Mouse (Mus musculus) hindbrain, embryonic 15.5 days (tissue): Measurements from ENCODE around the gene Hmga1. TPM values are rescaled to one million over a fixed set of nuclear protein-coding genes. Genes with fewer than 3 reads are reported as not detected.
A peak's percentile ranks its signal among the peaks of the same experiment; 100 is the strongest.

Source experiments
- ATAC-seq: fragments of 200-750 bp; cut with Nextera tagmentation; 2 replicates; pipeline ENCODE4 v1.8.0; 2017; ENCODE audit warnings: low read depth, moderate number of reproducible peaks, moderate TSS enrichment; ENCODE audit not compliant: low FRiP score
- H3K27ac ChIP-seq: fragments of 300-500 bp; sonication (generic); replicated peaks from 2 replicates; pipeline ENCODE4 v1.5.1; 2015; ENCODE audit warnings: mild to moderate bottlenecking, inconsistent platforms
- H3K27me3 ChIP-seq: fragments of 300-500 bp; sonication (generic); 2 replicates; pipeline ENCODE4 v1.6.1; 2015; ENCODE audit warnings: control low read depth, inconsistent platforms
- H3K36me3 ChIP-seq: fragments of 300-500 bp; sonication (generic); 2 replicates; pipeline ENCODE4 v1.6.1; 2015; ENCODE audit warnings: control low read depth, inconsistent platforms
- H3K4me1 ChIP-seq: fragments of 300-500 bp; sonication (generic); replicated peaks from 2 replicates; pipeline ENCODE4 v1.6.1; 2015; ENCODE audit warnings: control low read depth, inconsistent platforms
- H3K4me2 ChIP-seq: fragments of 300-500 bp; sonication (generic); 2 replicates; pipeline ENCODE4 v1.6.1; 2015; ENCODE audit warnings: moderate library complexity, mild to moderate bottlenecking, inconsistent platforms
- H3K4me3 ChIP-seq: fragments of 300-500 bp; sonication (generic); 2 replicates; pipeline ENCODE4 v1.5.1; 2015; ENCODE audit warnings: mild to moderate bottlenecking, inconsistent platforms
- H3K9ac ChIP-seq: fragments of 300-500 bp; sonication (generic); 2 replicates; pipeline ENCODE4 v1.6.1; 2015; ENCODE audit warnings: inconsistent platforms
- H3K9me3 ChIP-seq: fragments of 300-500 bp; sonication (generic); 2 replicates; pipeline ENCODE4 v1.6.1; 2016; ENCODE audit warnings: control low read depth, inconsistent platforms
- whole genome bisulfite sequencing: fragments of 180-500 bp; shearing (Covaris S2); methylation state at CpG from one replicate; pipeline ENCODE4 v1.1.7; 2015; 5-methylcytosine and 5-hydroxymethylcytosine counted together
- polyA plus RNA-seq: library from polyadenylated mRNA; unstranded; fragments of >200 nt; fragmentation: Nextera tagmentation; extraction: Ambion mirVana; gene quantifications from 2 replicates; pipeline ENCODE4 v1.2.1, GENCODE M21; 2015

Hmga1 gene
- polyA plus RNA-seq, 1 experiment from 2014 or later, result 149 TPM

DNA sequence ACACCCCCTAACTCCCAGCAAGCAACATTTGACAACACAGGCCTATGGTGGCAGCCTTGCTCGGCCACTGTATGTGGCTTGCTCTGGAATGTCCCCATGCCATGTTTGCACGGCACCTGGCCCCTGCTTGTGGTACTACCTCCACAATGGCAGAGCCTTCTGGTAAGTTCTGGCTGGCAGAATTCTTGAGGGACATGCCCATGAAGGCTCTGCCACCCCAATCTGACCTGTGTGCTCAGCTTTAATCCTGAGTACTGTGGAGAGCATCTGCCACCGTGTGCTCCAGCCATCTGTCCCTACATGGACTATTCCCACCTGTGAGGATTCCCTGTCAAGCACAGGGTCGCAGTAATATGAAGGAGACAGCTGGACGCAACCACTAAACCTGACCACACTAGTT, 44.6 kb downstream of the Hmga1 start:
- no peak overlapping the region for H3K4me2 ChIP-seq
- 68% methylated on average over 5 of the region's 5 CpGs for WGBS

DNA sequence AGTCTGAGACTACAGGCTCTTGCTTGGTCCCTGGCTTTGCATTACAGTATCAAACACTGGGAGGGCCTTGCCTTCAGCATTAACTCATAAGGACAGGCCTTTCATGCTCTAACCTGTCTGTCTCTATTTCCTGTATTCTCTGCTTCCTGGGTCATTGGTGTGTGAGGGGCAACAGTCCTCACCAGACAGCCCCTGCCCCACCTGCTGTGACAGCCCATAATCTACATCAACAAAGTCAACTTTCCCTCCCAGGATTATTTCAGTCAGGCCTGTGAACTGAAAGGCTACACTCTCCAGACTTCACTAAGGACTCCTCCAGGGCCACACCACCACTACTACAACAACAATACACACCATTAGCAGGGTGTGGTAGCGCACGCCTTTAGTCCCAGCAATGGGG, 46.7 kb downstream of the Hmga1 start:
- Histone ChIP-seq H3K27ac (0 out of 2 replicates have a peak overlapping the region, but pooled peaks have one; percentile 15), H3K27me3 (no peaks in the 10 kb centered on the region), H3K4me1 (peaks cover 60% of the 10 kb centered on the region), H3K4me3 (no peak overlapping the region), H3K9me3 (no peaks in the 10 kb centered on the region), H3K4me2 (no peak overlapping the region), H3K36me3 (no peaks in the 10 kb centered on the region), H3K9ac (no peak overlapping the region)
- 84% methylated on average over 2 of the region's 2 CpGs for WGBS
- ATAC-seq, result no peak

More for the DNA sequence above, 44.6 kb downstream of the Hmga1 start:
- Histone ChIP-seq H3K4me3 (no peak overlapping the region), H3K9me3 (no peaks in the 10 kb centered on the region), H3K4me1 (peaks cover 56% of the 10 kb centered on the region), H3K36me3 (0 out of 2 replicates have a peak, but pooled peaks cover 6% of the 10 kb centered on the region), H3K27me3 (no peaks in the 10 kb centered on the region), H3K9ac (0 out of 2 replicates have a peak overlapping the region, but pooled peaks have one; percentile 2), H3K27ac (0 out of 2 replicates have a peak overlapping the region, but pooled peaks have one; percentile 10)
- ATAC-seq, result 0 out of 2 replicates have a peak, but pooled peaks have one; percentile 29

DNA sequence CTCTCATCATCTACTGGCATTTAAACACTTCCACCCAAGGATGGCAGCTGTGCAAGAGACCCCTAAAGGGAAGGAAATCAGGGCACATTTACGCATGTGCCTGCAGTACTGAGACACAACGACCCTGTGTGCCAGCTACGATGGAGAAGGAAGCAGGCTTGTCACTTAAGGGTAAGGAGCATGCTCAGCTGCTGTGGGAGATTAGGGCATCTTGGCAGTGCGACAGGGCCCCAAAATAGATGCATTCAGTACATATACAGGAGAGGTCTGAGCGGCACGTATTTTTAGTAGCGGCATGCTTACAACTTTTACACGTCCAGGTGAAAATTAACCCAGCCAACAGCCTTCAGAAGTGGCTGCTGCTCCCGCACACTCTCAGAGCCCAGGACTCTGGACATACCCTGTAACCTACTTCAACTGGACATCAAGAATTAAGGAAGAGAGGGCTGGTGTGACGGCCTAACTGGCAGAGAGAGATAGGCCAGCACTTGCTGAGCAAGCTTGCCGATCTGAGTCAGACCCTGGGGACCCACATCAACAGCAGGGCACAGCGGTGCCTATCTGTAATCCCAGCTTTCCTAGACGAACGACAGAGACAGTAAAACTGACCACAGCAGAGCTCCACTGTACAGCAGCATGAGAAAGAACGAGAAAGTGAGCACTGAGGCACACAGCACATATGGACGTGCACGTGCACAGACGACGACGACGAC, 47.4 kb downstream of the Hmga1 start:
- H3K4me1 ChIP-seq, result peaks cover 60% of the 10 kb centered on the region
- H3K4me3 ChIP-seq, result no peak overlapping the region
- H3K36me3 ChIP-seq, result no peaks in the 10 kb centered on the region
- H3K9ac ChIP-seq, result no peak overlapping the region
- no peak overlapping the region for H3K27ac ChIP-seq
- no peak overlapping the region for H3K4me2 ChIP-seq
- ATAC-seq, result no peak
- 69% methylated on average over 21 of the region's 21 CpGs for WGBS
- H3K27me3 ChIP-seq, result no peaks in the 10 kb centered on the region
- H3K9me3 ChIP-seq, result no peaks in the 10 kb centered on the region

DNA sequence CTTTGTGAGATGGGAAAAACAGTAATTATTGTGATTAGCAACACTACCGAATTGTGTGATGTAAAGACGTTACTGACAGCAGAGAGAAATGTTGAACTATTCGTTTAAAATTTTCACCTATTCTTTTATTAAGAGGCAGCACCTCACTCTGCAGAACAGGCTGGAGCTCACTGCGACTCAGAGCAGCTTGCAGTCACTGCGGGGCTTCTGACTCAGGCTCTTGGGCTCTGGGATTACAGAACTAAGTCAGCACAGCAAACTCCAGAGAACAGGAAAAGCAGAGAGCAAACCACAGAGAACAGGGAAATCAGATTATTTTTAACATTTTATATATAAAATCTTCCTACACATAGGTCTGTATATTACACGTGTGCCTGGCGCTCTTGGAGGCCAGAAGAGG, 53.3 kb downstream of the Hmga1 start:
- no peaks in the 10 kb centered on the region for H3K9me3 ChIP-seq
- H3K4me1 ChIP-seq, result peaks cover 52% of the 10 kb centered on the region
- no peak overlapping the region for H3K27ac ChIP-seq

DNA sequence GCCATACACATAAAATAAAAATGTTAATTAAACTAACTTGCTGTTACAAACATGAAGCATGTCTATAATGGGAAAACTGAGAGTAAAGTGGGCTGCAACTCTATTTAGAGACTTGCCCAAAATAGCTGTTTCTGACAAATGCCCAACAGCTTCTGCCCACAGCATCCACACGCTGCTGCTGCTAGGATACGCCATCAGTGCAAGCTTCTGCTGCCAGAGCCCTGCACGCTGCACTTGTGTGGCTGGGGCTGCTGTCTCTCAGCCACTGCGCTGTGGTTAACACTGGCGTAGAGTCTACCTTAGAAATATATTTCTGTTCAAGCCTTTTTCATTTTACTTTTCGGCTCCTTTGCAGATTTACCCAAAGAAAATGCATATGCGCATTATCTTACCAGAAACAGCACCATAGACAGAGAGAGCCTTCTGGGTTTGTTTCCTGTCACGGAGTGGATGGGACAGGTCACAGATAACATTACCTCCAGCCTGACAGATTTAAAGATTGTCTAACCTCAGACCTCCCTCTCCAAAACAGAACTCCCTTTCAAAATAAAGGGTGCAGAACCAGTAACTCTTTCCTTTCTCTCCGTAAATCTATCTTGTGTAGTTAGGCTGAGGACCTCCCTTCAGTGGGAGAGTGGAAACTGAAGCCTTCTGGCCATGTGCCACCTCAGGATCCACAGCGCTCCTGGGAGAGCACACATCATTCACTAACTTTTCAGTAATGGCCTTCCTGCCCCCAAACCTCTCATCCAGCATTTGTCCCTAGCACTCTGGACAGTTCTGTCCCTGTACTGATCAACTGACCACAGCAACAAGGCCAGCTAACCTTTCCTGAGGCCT, 54.6 kb downstream of the Hmga1 start:
- H3K4me2 ChIP-seq, result no peak overlapping the region
- WGBS, result 69% methylated on average over 10 of the region's 10 CpGs
- H3K27ac ChIP-seq, result peak overlapping the region; percentile 28; the same call in 1 of the 2 replicates
- H3K27me3 ChIP-seq, result no peaks in the 10 kb centered on the region
- no peaks in the 10 kb centered on the region for H3K9me3 ChIP-seq
- no peak overlapping the region for H3K4me3 ChIP-seq
- no peaks in the 10 kb centered on the region for H3K36me3 ChIP-seq
- ATAC-seq, result no peak
- peaks cover 48% of the 10 kb centered on the region for H3K4me1 ChIP-seq
- H3K9ac ChIP-seq, result no peak overlapping the region

More for the DNA sequence above, 53.3 kb downstream of the Hmga1 start:
- H3K27me3 ChIP-seq, result no peaks in the 10 kb centered on the region
- H3K4me3 ChIP-seq, result no peak overlapping the region
- no peak for ATAC-seq
- no peaks in the 10 kb centered on the region for H3K36me3 ChIP-seq
- no peak overlapping the region for H3K4me2 ChIP-seq
- no peak overlapping the region for H3K9ac ChIP-seq
- WGBS, result 86% methylated on average over 7 of the region's 7 CpGs

DNA sequence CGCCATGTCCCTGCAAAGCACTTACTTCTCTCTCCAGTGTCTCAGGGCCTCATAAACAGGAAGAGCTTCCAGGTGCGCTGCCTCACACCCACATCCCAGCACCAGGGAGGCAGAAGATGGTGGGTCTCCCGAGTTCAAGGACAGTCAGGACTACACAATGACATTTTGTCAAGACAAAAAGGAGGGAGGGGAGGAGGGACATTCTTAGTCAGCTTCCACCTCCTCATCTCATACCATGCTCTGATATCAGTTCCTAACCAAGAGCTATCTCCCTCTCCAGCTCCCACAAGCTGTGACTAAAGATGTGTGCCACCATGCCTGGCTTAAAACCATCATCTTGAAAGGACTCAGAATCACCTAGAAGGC, 55.2 kb downstream of the Hmga1 start:
- H3K4me2 ChIP-seq, result no peak overlapping the region
- peaks cover 44% of the 10 kb centered on the region for H3K4me1 ChIP-seq
- ATAC-seq, result no peak
- 0 out of 2 replicates have a peak overlapping the region, but pooled peaks have one; percentile 28 for H3K27ac ChIP-seq
- no peak overlapping the region for H3K9ac ChIP-seq
- no peaks in the 10 kb centered on the region for H3K36me3 ChIP-seq
- no peaks in the 10 kb centered on the region for H3K9me3 ChIP-seq
- no peak overlapping the region for H3K4me3 ChIP-seq
- 82% methylated on average over 3 of the region's 3 CpGs for WGBS
- H3K27me3 ChIP-seq, result no peaks in the 10 kb centered on the region

DNA sequence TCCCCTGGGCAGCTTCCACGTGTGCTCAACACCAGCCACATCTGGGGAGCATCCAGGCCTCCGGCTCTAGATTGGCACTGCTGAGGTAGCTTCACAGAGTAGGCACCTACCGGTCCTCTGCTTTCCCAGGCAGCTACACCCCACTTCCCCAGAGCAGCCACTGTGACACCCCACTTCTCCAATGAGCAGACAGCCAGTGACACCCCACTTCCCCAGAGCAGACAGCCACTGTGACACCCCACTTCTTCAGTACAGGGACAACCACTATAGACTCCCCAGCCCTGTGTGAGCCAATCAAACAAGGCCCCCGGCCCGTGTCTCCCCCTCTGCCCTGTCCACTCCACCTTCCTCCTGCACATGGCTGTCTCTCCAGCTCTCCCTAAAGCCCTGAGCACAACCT, 55.7 kb downstream of the Hmga1 start:
- H3K27me3 ChIP-seq, result no peaks in the 10 kb centered on the region
- no peak overlapping the region for H3K4me3 ChIP-seq
- no peak overlapping the region for H3K4me2 ChIP-seq
- peaks cover 44% of the 10 kb centered on the region for H3K4me1 ChIP-seq
- H3K36me3 ChIP-seq, result no peaks in the 10 kb centered on the region
- WGBS, result 89% methylated on average over 5 of the region's 5 CpGs
- no peak for ATAC-seq
- H3K27ac ChIP-seq, result no peak overlapping the region
- no peak overlapping the region for H3K9ac ChIP-seq
- H3K9me3 ChIP-seq, result no peaks in the 10 kb centered on the region

DNA sequence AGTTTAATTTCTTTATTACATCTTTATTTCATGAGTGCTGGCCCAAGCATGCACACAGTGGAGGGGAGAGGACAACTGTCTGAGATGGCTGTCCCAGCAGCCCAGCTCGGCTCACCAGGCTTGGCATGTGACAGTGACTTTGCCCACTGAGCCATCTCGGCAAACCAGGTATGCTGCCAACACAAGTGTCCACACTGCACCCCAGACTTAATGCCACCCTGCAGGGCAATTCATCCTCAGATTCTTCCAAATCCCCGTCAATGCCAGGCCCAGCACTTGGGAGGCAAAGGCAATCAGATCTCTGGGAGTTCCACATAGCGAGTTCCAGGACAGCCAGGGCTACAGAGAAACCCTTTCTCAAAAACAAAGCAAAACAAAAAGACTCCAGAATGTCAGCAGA, 56.7 kb downstream of the Hmga1 start:
- no peaks in the 10 kb centered on the region for H3K27me3 ChIP-seq
- ATAC-seq, result no peak
- no peak overlapping the region for H3K4me2 ChIP-seq
- peaks cover 44% of the 10 kb centered on the region for H3K4me1 ChIP-seq
- H3K9me3 ChIP-seq, result no peaks in the 10 kb centered on the region
- WGBS, result 61% methylated on average over 4 of the region's 4 CpGs
- H3K4me3 ChIP-seq, result no peak overlapping the region
- no peak overlapping the region for H3K27ac ChIP-seq
- H3K9ac ChIP-seq, result no peak overlapping the region
- H3K36me3 ChIP-seq, result peaks cover 6% of the 10 kb centered on the region; the same call in 1 of the 2 replicates

Other genes with a start within 250 kb of the Hmga1 start
- 8.7 TPM in 2 replicates for gene Grm4, start 35.1 kb upstream of the Hmga1 start, polyA plus RNA-seq
- gene AI413582, start 9.3 kb downstream of the Hmga1 start, polyA plus RNA-seq, result 67.4 and 71.9 TPM in 2 replicates
- 247 and 265 TPM in 2 replicates for gene Nudt3, start 67.0 kb downstream of the Hmga1 start, polyA plus RNA-seq
- gene RPS10-NUDT3, start 78.7 kb downstream of the Hmga1 start, polyA plus RNA-seq, result not detected in 2 replicates
- 455 and 507 TPM in 2 replicates for gene Rps10, start 80.2 kb downstream of the Hmga1 start, polyA plus RNA-seq
- gene Pacsin1, start 99.0 kb downstream of the Hmga1 start, polyA plus RNA-seq, result 55.1 and 61.9 TPM in 2 replicates
- gene Spdef, start 172.5 kb downstream of the Hmga1 start, polyA plus RNA-seq, result 0.68 and 1.1 TPM in 2 replicates